Mouse (Mus musculus) C2C12 (cell line): ENCODE results near the gene Rapgef1. TPM values are rescaled to one million over a fixed set of nuclear protein-coding genes. Genes with fewer than 3 reads are reported as not detected.
A peak's percentile ranks its signal among the peaks of the same experiment; 100 is the strongest.

Source experiments
- H3K27me3 ChIP-seq: one replicate; pipeline ENCODE4 v1.6.1; 2011; ENCODE audit not compliant: control insufficient read depth, insufficient read depth, insufficient read length
- H3K36me3 ChIP-seq: one replicate; pipeline ENCODE4 v1.6.1; 2011; ENCODE audit not compliant: control insufficient read depth, insufficient read depth
- H3K4me3 ChIP-seq: one replicate; pipeline ENCODE4 v1.5.1; 2011; ENCODE audit warnings: mild to moderate bottlenecking, control low read depth; ENCODE audit not compliant: poor library complexity, insufficient read depth, severe bottlenecking
- H3K79me2 ChIP-seq: one replicate; pipeline ENCODE4 v1.6.1; 2011; ENCODE audit not compliant: control insufficient read depth, insufficient read depth
- H3K79me3 ChIP-seq: one replicate; pipeline ENCODE4 v1.6.1; 2011; ENCODE audit warnings: low read depth, control low read depth
- H3ac ChIP-seq: one replicate; pipeline ENCODE3; 2011; ENCODE audit warnings: low read depth; ENCODE audit not compliant: control insufficient read depth, insufficient read length
- CEBPB ChIP-seq: IDR thresholded peaks from one replicate; pipeline ENCODE4 v1.6.1; 2011; ENCODE audit warnings: low read depth, mild to moderate bottlenecking, control low read depth, moderate library complexity
- CTCF ChIP-seq: IDR thresholded peaks from one replicate; pipeline ENCODE4 v1.5.1; 2011; ENCODE audit not compliant: control insufficient read depth, insufficient read depth, insufficient read length
- FOSL1 ChIP-seq: IDR thresholded peaks from one replicate; pipeline ENCODE4 v1.8.0; 2011; ENCODE audit warnings: mild to moderate bottlenecking, low read length; ENCODE audit not compliant: poor library complexity, insufficient read depth, severe bottlenecking
- MAX ChIP-seq: IDR thresholded peaks from one replicate; pipeline ENCODE4 v1.6.1; 2011; ENCODE audit warnings: mild to moderate bottlenecking, control low read depth
- MYOD1 ChIP-seq: IDR thresholded peaks from one replicate; pipeline ENCODE4 v1.6.1; 2011; ENCODE audit warnings: low read depth; ENCODE audit not compliant: control insufficient read depth, insufficient read length
- MYOG ChIP-seq: IDR thresholded peaks from one replicate; pipeline ENCODE4 v1.6.1; 2011; ENCODE audit not compliant: control insufficient read depth, insufficient read length; ENCODE audit errors: extremely low read depth
- USF1 ChIP-seq: IDR thresholded peaks from one replicate; pipeline ENCODE4 v1.6.1; 2011; ENCODE audit warnings: low read depth, mild to moderate bottlenecking, control low read depth, moderate library complexity
- polyA plus RNA-seq: library from polyadenylated mRNA; unstranded; fragments of >200 nt; fragmentation: generic; extraction: Trizol; gene quantifications from one replicate; pipeline ENCODE4 v1.2.1, GENCODE M21; 2012; ENCODE audit warnings: missing spikeins

The Rapgef1 gene
- polyA plus RNA-seq, 1 experiment: 48.9 TPM

- no peaks in the 10 kb centered on the region for H3K27me3 ChIP-seq
- H3K79me2 ChIP-seq: peaks cover 93% of the 10 kb centered on the region
- peaks cover 32% of the 10 kb centered on the region for H3K79me3 ChIP-seq
- H3K4me3 ChIP-seq: no peak overlapping the region
- peaks cover 9% of the 10 kb centered on the region for H3K36me3 ChIP-seq
- H3ac ChIP-seq: no peak overlapping the region
- TF ChIP-seq FOSL1 (no peak), USF1 (no peak), MYOG (no peak), CTCF (no peak), MAX (no peak), CEBPB (no peak), MYOD1 (no peak)
Observed at GRCm38 (mm10) chr2:29645071-29645628, 25.6 kb downstream of the Rapgef1 start.

- Histone ChIP-seq H3ac (no peak overlapping the region), H3K27me3 (no peaks in the 10 kb centered on the region), H3K79me3 (peaks cover 27% of the 10 kb centered on the region), H3K36me3 (peaks cover 9% of the 10 kb centered on the region), H3K4me3 (no peak overlapping the region), H3K79me2 (peaks cover 93% of the 10 kb centered on the region)
- TF ChIP-seq USF1 (no peak), MAX (no peak), CEBPB (no peak), FOSL1 (no peak), CTCF (no peak), MYOG (no peak), MYOD1 (no peak)
Observed at GRCm38 (mm10) chr2:29646613-29647012, 27.1 kb downstream of the Rapgef1 start.

- peaks cover 27% of the 10 kb centered on the region for H3K79me3 ChIP-seq
- no peak overlapping the region for H3ac ChIP-seq
- peaks cover 9% of the 10 kb centered on the region for H3K36me3 ChIP-seq
- TF ChIP-seq USF1: no peak
- no peak for TF ChIP-seq CTCF
- TF ChIP-seq FOSL1: no peak
- TF ChIP-seq MYOG: no peak
- TF ChIP-seq MYOD1: no peak
- no peak for TF ChIP-seq CEBPB
- TF ChIP-seq MAX: no peak
- H3K4me3 ChIP-seq: no peak overlapping the region
- H3K27me3 ChIP-seq: no peaks in the 10 kb centered on the region
- peaks cover 93% of the 10 kb centered on the region for H3K79me2 ChIP-seq
Observed at GRCm38 (mm10) chr2:29647162-29647561, 27.6 kb downstream of the Rapgef1 start.

GRCm38 (mm10) chr2:29647808-29648207 lies 28.3 kb downstream of the Rapgef1 start:
- Histone ChIP-seq H3K27me3 (no peaks in the 10 kb centered on the region), H3K36me3 (peaks cover 9% of the 10 kb centered on the region), H3K79me3 (peaks cover 21% of the 10 kb centered on the region), H3ac (no peak overlapping the region), H3K4me3 (no peak overlapping the region), H3K79me2 (peaks cover 93% of the 10 kb centered on the region)
- TF ChIP-seq MYOG: no peak
- no peak for TF ChIP-seq FOSL1
- no peak for TF ChIP-seq USF1
- no peak for TF ChIP-seq CTCF
- no peak for TF ChIP-seq CEBPB
- no peak for TF ChIP-seq MAX
- TF ChIP-seq MYOD1: no peak

DNA sequence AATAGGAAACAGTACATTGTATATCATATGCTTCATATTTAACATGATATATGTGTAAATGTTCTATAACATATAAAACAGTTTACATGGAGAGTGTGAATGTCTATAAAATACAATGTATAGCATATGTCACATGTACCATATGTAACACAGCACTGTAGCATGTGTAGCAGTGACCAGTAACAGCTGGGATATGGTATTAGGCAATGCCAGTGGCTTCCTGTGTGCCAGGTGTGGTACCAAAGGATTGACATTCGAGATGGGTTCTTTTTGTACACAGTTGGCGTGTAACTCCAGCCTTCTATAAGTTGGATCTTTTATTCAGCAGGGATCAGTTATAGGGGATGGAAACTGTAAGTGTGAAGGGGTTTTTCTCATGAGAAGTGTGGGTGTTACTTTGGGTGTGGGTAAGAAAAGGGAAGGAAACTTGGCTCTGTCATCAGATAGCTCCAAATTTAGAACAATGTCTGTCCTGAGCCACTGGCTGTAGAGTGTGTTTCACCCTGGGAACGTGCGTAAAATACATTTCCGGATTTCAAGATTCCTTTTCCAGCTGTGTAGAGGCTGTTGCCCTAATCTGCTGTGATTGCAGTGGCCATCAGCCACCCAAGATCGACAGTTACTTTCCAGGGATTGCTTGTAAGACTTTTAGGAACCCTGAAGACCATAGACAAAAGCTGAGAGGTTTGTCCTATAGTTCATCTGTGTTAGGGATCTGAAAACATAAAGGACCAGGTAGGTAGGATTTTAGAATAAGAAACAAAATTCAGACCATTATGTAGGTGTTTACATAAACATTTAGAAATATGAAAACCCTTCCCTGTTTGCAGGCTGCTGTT lies 29.7 kb downstream of the Rapgef1 start:
- H3K27me3 ChIP-seq: no peaks in the 10 kb centered on the region
- TF ChIP-seq USF1: no peak
- no peak for TF ChIP-seq MAX
- TF ChIP-seq FOSL1: no peak
- TF ChIP-seq MYOG: no peak
- peak; percentile 16 for TF ChIP-seq MYOD1
- TF ChIP-seq CTCF: no peak
- TF ChIP-seq CEBPB: peak; percentile 58
- no peak overlapping the region for H3ac ChIP-seq
- H3K4me3 ChIP-seq: no peak overlapping the region
- H3K79me2 ChIP-seq: peaks cover 95% of the 10 kb centered on the region
- peaks cover 27% of the 10 kb centered on the region for H3K79me3 ChIP-seq
- H3K36me3 ChIP-seq: peaks cover 3% of the 10 kb centered on the region
